Mouse (Mus musculus): ENCODE measurements around the gene Rgs9bp. TPM values are rescaled to one million over a fixed set of nuclear protein-coding genes. Genes with fewer than 3 reads are reported as not detected.
A peak's percentile ranks its signal among the peaks of the same experiment; 100 is the strongest.
"Not testable (repeated sequence)": the region's sequence is repeated elsewhere in the genome, so short reads cannot be mapped to it uniquely, and the experiment has no call there.

Rgs9bp gene
- polyA plus RNA-seq, 1 experiment from 2014 or later, result 0.08 TPM

- peaks cover 29% of the 10 kb centered on the region for H3K27me3 ChIP-seq (replicated peaks; ENCODE audit: control insufficient read depth, insufficient read depth, low read length)
- H3K36me3 ChIP-seq (ENCODE audit: control insufficient read depth, insufficient read depth, low read length), result no peaks in the 10 kb centered on the region
- H3K9ac ChIP-seq (ENCODE audit: low read length), result peak within 1 kb of the TSS; percentile 76
- DNase-seq (ENCODE audit: low spot score), result peak; percentile 98
- H3K4me2 ChIP-seq (ENCODE audit: low read length), result peak within 1 kb of the TSS; percentile 99
- no peaks in the 10 kb centered on the region for H3K9me3 ChIP-seq (replicated peaks; ENCODE audit: control insufficient read depth, low read length)
- ATAC-seq, result peak; percentile 99
- no peak within 1 kb of the TSS; the same call in 1 of the 2 replicates for H3K27ac ChIP-seq (ENCODE audit: low read depth, low read length)
- under 1% methylated on average over 49 of the region's 49 CpGs for WGBS
- peak within 1 kb of the TSS; percentile 77 for H3K4me3 ChIP-seq (ENCODE audit: low read depth, low read length)
- peaks cover 9% of the 10 kb centered on the region for H3K4me1 ChIP-seq (ENCODE audit: control insufficient read depth, insufficient read depth, low read length)
These were observed 898 bp upstream of the Rgs9bp start, which contains the start of gene Ankrd27 for GRCm38 (mm10) chr7:35586055-35586905. Gene Ankrd27 (plus strand): TSS chr7:35586244.

GRCm38 (mm10) chr7:35584786-35585190 is 594 bp downstream of the Rgs9bp start:
- no peaks in the 10 kb centered on the region for H3K9me3 ChIP-seq (replicated peaks; ENCODE audit: control insufficient read depth, low read length)
- WGBS, result under 1% methylated on average over 50 of the region's 50 CpGs
- H3K4me3 ChIP-seq (ENCODE audit: low read depth, low read length), result peak overlapping the region; percentile 77
- DNase-seq (ENCODE audit: low spot score) (peak; percentile 56), ATAC-seq (no peak)
- H3K27ac ChIP-seq (ENCODE audit: low read depth, low read length), result no peak overlapping the region
- H3K4me2 ChIP-seq (ENCODE audit: low read length), result peak overlapping the region; percentile 99
- H3K9ac ChIP-seq (ENCODE audit: low read length), result peak overlapping the region; percentile 35
- H3K36me3 ChIP-seq (ENCODE audit: control insufficient read depth, insufficient read depth, low read length), result no peaks in the 10 kb centered on the region
- H3K27me3 ChIP-seq (replicated peaks; ENCODE audit: control insufficient read depth, insufficient read depth, low read length), result peaks cover 29% of the 10 kb centered on the region
- H3K4me1 ChIP-seq (ENCODE audit: control insufficient read depth, insufficient read depth, low read length), result peaks cover 9% of the 10 kb centered on the region

DNA sequence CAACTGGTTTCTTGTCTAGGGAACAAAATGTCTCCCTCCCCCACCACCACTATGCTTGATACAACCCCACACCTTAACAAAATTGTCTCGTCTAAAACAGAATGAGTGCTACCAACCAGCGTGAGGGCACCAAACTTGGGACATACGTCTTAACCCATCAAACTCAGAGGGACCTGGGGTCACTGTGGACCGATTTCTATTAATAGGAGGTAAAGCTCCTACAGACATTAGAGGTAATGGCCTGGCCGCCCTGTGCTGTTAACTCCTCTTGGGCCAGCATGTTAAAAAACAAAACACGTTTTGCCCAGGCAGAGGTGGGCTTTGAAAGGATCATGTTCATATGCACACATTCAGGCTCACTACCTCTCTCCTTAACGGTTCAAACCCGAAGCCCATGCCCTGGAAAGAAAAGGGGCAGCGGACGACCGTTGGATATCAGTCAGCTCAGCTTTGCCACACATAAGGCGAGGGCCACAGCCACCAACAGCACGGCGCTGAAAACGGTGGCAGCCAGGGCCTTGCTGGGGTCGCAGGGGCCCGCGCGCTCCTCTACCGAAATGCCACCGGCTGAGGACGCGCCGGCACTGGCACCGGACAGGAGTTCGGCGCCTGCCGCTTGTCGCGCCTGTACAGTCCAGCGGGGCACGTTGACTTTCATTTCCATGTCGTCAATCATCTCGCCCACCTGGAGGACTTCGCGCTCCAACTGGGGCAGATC is 1.2 kb downstream of the Rgs9bp start:
- ATAC-seq (no peak), DNase-seq (ENCODE audit: low spot score) (no peak)
- no peak overlapping the region for H3K27ac ChIP-seq (ENCODE audit: low read depth, low read length)

GRCm38 (mm10) chr7:35583476-35584025 is 1.8 kb downstream of the Rgs9bp start:
- Histone ChIP-seq H3K27me3 (replicated peaks; ENCODE audit: control insufficient read depth, insufficient read depth, low read length) (peaks cover 29% of the 10 kb centered on the region), H3K9ac (ENCODE audit: low read length) (no peak overlapping the region), H3K4me1 (ENCODE audit: control insufficient read depth, insufficient read depth, low read length) (peaks cover 9% of the 10 kb centered on the region), H3K9me3 (replicated peaks; ENCODE audit: control insufficient read depth, low read length) (no peaks in the 10 kb centered on the region), H3K36me3 (ENCODE audit: control insufficient read depth, insufficient read depth, low read length) (no peaks in the 10 kb centered on the region), H3K4me2 (ENCODE audit: low read length) (no peak overlapping the region), H3K27ac (ENCODE audit: low read depth, low read length) (no peak overlapping the region), H3K4me3 (ENCODE audit: low read depth, low read length) (no peak overlapping the region)
- ATAC-seq (no peak), DNase-seq (ENCODE audit: low spot score) (no peak)
- 8% methylated on average over 11 of the region's 11 CpGs for WGBS

More for the DNA sequence above, 1.2 kb downstream of the Rgs9bp start:
- peak overlapping the region; percentile 35 for H3K9ac ChIP-seq (ENCODE audit: low read length)
- H3K27me3 ChIP-seq (replicated peaks; ENCODE audit: control insufficient read depth, insufficient read depth, low read length), result peaks cover 29% of the 10 kb centered on the region
- WGBS, result 3% methylated on average over 36 of the region's 36 CpGs
- peaks cover 9% of the 10 kb centered on the region for H3K4me1 ChIP-seq (ENCODE audit: control insufficient read depth, insufficient read depth, low read length)
- no peaks in the 10 kb centered on the region for H3K36me3 ChIP-seq (ENCODE audit: control insufficient read depth, insufficient read depth, low read length)
- H3K4me2 ChIP-seq (ENCODE audit: low read length), result peak overlapping the region; percentile 99
- H3K9me3 ChIP-seq (replicated peaks; ENCODE audit: control insufficient read depth, low read length), result no peaks in the 10 kb centered on the region
- H3K4me3 ChIP-seq (ENCODE audit: low read depth, low read length), result peak overlapping the region; percentile 77

DNA sequence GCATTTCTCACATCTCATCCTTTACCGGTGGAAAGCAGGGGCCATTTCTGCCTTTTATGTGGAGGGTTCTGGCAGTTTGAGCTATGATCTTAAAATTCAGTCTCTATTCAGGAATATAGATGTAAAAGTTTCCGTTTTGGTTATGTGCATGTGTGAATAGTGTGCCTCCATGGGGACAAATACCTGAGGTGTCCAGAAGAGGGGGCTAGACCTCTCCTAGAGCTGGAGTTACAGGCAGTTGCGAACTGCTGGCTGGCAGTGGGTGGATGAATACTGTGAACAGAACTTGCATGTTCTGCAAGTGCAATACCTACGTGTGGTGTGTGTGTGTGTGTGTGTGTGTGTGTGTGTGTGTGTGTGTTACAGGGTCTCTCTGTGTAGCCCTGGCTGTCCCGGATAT is 2.7 kb downstream of the Rgs9bp start:
- Histone ChIP-seq H3K4me3 (ENCODE audit: low read depth, low read length) (no peak overlapping the region), H3K27ac (ENCODE audit: low read depth, low read length) (no peak overlapping the region), H3K4me2 (ENCODE audit: low read length) (no peak overlapping the region), H3K9ac (ENCODE audit: low read length) (no peak overlapping the region), H3K27me3 (replicated peaks; ENCODE audit: control insufficient read depth, insufficient read depth, low read length) (peaks cover 29% of the 10 kb centered on the region), H3K36me3 (ENCODE audit: control insufficient read depth, insufficient read depth, low read length) (no peaks in the 10 kb centered on the region), H3K4me1 (ENCODE audit: control insufficient read depth, insufficient read depth, low read length) (peaks cover 9% of the 10 kb centered on the region), H3K9me3 (replicated peaks; ENCODE audit: control insufficient read depth, low read length) (no peaks in the 10 kb centered on the region)
- ATAC-seq, result no peak
- 69% methylated on average over 5 of the region's 5 CpGs for WGBS
- no peak for DNase-seq (ENCODE audit: low spot score)

- H3K36me3 ChIP-seq (ENCODE audit: control insufficient read depth, insufficient read depth, low read length), result no peaks in the 10 kb centered on the region
- no peak overlapping the region for H3K9ac ChIP-seq (ENCODE audit: low read length)
- 29% methylated on average over 4 of the region's 4 CpGs for WGBS
- H3K4me2 ChIP-seq (ENCODE audit: low read length), result no peak overlapping the region
- H3K27me3 ChIP-seq (replicated peaks; ENCODE audit: control insufficient read depth, insufficient read depth, low read length), result peaks cover 23% of the 10 kb centered on the region
- no peak for ATAC-seq
- H3K4me1 ChIP-seq (ENCODE audit: control insufficient read depth, insufficient read depth, low read length), result 0 out of 2 replicates have a peak, but pooled peaks cover under 1% of the 10 kb centered on the region
- no peaks in the 10 kb centered on the region for H3K9me3 ChIP-seq (replicated peaks; ENCODE audit: control insufficient read depth, low read length)
- H3K27ac ChIP-seq (ENCODE audit: low read depth, low read length), result no peak overlapping the region
- H3K4me3 ChIP-seq (ENCODE audit: low read depth, low read length), result no peak overlapping the region
- peak; percentile 25 for DNase-seq (ENCODE audit: low spot score)
These were observed 5.5 kb downstream of the Rgs9bp start for GRCm38 (mm10) chr7:35579849-35580248.

DNA sequence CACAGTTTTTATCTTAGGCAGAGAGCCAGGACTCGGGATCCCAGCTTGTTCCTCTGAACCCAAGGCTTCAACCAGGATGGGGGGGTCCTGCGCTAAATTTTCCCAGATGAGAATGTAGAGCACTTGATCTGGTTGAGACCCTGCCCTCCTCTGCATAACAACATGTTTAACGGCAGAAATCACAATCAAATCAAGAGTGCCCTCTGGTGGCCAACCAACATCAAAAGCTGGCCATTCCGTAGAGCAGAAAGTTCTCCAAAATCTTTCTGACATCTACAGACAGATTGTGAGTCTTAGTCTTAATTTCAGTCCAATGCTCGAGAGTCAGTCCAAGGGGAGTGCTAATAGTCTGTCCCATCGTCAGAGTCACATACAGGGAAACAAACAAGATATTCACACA is 14.5 kb downstream of the Rgs9bp start:
- H3K4me3 ChIP-seq (ENCODE audit: low read depth, low read length); H3K36me3 ChIP-seq (ENCODE audit: control insufficient read depth, insufficient read depth, low read length); H3K9ac ChIP-seq (ENCODE audit: low read length); DNase-seq (ENCODE audit: low spot score); H3K27ac ChIP-seq (ENCODE audit: low read depth, low read length); H3K27me3 ChIP-seq (replicated peaks; ENCODE audit: control insufficient read depth, insufficient read depth, low read length); ATAC-seq; H3K4me1 ChIP-seq (ENCODE audit: control insufficient read depth, insufficient read depth, low read length); H3K4me2 ChIP-seq (ENCODE audit: low read length); H3K9me3 ChIP-seq (replicated peaks; ENCODE audit: control insufficient read depth, low read length): not testable (repeated sequence)
- 17% methylated on average over 6 of the region's 6 CpGs for WGBS

- 92% methylated on average over 4 of the region's 4 CpGs for WGBS
- not testable (repeated sequence) for H3K4me2 ChIP-seq (ENCODE audit: low read length)
These were observed 15.7 kb downstream of the Rgs9bp start for GRCm38 (mm10) chr7:35569724-35570123.

More at GRCm38 (mm10) chr7:35569724-35570123, 15.7 kb downstream of the Rgs9bp start:
- not testable (repeated sequence) for H3K36me3 ChIP-seq (ENCODE audit: control insufficient read depth, insufficient read depth, low read length); H3K4me1 ChIP-seq (ENCODE audit: control insufficient read depth, insufficient read depth, low read length); ATAC-seq; DNase-seq (ENCODE audit: low spot score); H3K27me3 ChIP-seq (replicated peaks; ENCODE audit: control insufficient read depth, insufficient read depth, low read length); H3K4me3 ChIP-seq (ENCODE audit: low read depth, low read length); H3K27ac ChIP-seq (ENCODE audit: low read depth, low read length); H3K9ac ChIP-seq (ENCODE audit: low read length); H3K9me3 ChIP-seq (replicated peaks; ENCODE audit: control insufficient read depth, low read length)
